Comparison of ENCODE assay signal across 31 mouse cellular contexts in genomic region chr4:148535876-148536275, GRCm38 (mm10). TPM values are rescaled to one million over a fixed set of nuclear protein-coding genes. Genes with fewer than 3 reads are reported as not detected.
DNase-seq lines count a peak whose midpoint lies in the region; ATAC-seq and TF ChIP-seq lines count a peak whose summit lies in the region.
"Had no signal": no experiment of that assay in that cellular context is flagged by ENCODE, and none has a peak within 500 bp of the region (broad histone marks: within the 10 kb centered on the region; RNA-seq: fewer than 3 reads in every experiment).

No protein-coding gene starts in this region.

- no peaks in the 10 kb centered on the region for H3K4me1 ChIP-seq in forebrain, embryonic 14.5 days (ENCODE audit: control insufficient read depth, insufficient read depth, low read length)
- H3K4me1 ChIP-seq in forebrain, embryonic 10.5 days, result no peaks in the 10 kb centered on the region
- no peaks in the 10 kb centered on the region for H3K4me1 ChIP-seq in limb, embryonic 14.5 days (ENCODE audit: control insufficient read depth, insufficient read depth, low read length)
- H3K4me1 ChIP-seq in limb, embryonic 10.5 days, result no peaks in the 10 kb centered on the region
- H3K4me1 ChIP-seq in hindbrain, embryonic 16.5 days (ENCODE audit: control insufficient read depth, insufficient read depth, low read depth, low read length), result no peaks in the 10 kb centered on the region
- H3K4me1 ChIP-seq: embryonic facial prominence, embryonic 13.5 days; heart, embryonic 13.5 days; neural tube, embryonic 15.5 days had no signal

- H3K4me3 ChIP-seq in forebrain, embryonic 14.5 days (ENCODE audit: low read depth, low read length), result no peak overlapping the region
- H3K4me3 ChIP-seq in forebrain, embryonic 10.5 days, result no peak overlapping the region
- H3K4me3 ChIP-seq in limb, embryonic 14.5 days (replicated peaks; ENCODE audit: low read length), result no peak overlapping the region
- H3K4me3 ChIP-seq in limb, embryonic 10.5 days, result no peak overlapping the region
- H3K4me3 ChIP-seq in hindbrain, embryonic 16.5 days (ENCODE audit: low read length), result no peak overlapping the region
- H3K4me3 ChIP-seq: embryonic facial prominence, embryonic 13.5 days; erythroblast, embryonic 14.5 days; heart, embryonic 13.5 days; left cerebral cortex, adult 2 months; neural tube, embryonic 15.5 days had no signal

- WGBS in forebrain, embryonic 14.5 days, result 93% methylated on average over 3 of the region's 3 CpGs
- WGBS in forebrain, embryonic 10.5 days, result 94% methylated on average over 3 of the region's 3 CpGs
- WGBS in limb, embryonic 14.5 days, result 80% methylated on average over 3 of the region's 3 CpGs
- 96% methylated on average over 3 of the region's 3 CpGs for WGBS in limb, embryonic 10.5 days
- 78% methylated on average over 3 of the region's 3 CpGs for WGBS in hindbrain, embryonic 16.5 days

- DNase-seq in cerebellum, adult 18-20 months, result peak; percentile 18 to 27
- DNase-seq in cerebellum, adult 9-11 months, result no peak
- peak; percentile 4 for DNase-seq in forebrain, embryonic 14.5 days (ENCODE audit: low spot score)
- no peak for DNase-seq in forebrain, embryonic 10.5 days (ENCODE audit: extremely low spot score, low spot score)
- peak; percentile 10 for DNase-seq in limb, embryonic 14.5 days (ENCODE audit: low spot score)
- no peak for DNase-seq in limb, embryonic 10.5 days (ENCODE audit: low spot score)
- DNase-seq: adrenal gland, adult 8-10 months; embryo, embryonic 11 days; gastrocnemius, postnatal 10 days; heart, postnatal 10 days; kidney, adult 11 months; kidney, postnatal 14 days; liver; lung, adult 2 months; lung, postnatal 10 days; midbrain, embryonic 14.5 days; retina, postnatal 1 day; right cerebral cortex, postnatal 14 days; thymus, postnatal 14 days had no signal

- no peak overlapping the region for H3K4me2 ChIP-seq in forebrain, embryonic 14.5 days (ENCODE audit: low read length)
- H3K4me2 ChIP-seq in limb, embryonic 14.5 days (replicated peaks; ENCODE audit: low read depth, low read length, severe bottlenecking), result no peak overlapping the region
- no peak overlapping the region for H3K4me2 ChIP-seq in hindbrain, embryonic 16.5 days (ENCODE audit: low read length)
- H3K4me2 ChIP-seq: embryonic facial prominence, embryonic 13.5 days; heart, embryonic 13.5 days; hindbrain, embryonic 14.5 days; neural tube, embryonic 15.5 days had no signal

- H3K27me3 ChIP-seq in forebrain, embryonic 14.5 days (replicated peaks; ENCODE audit: control insufficient read depth, insufficient read depth, low read length), result no peaks in the 10 kb centered on the region
- no peaks in the 10 kb centered on the region for H3K27me3 ChIP-seq in forebrain, embryonic 10.5 days (ENCODE audit: poor library complexity, severe bottlenecking)
- no peaks in the 10 kb centered on the region for H3K27me3 ChIP-seq in limb, embryonic 14.5 days (ENCODE audit: control insufficient read depth, insufficient read depth, low read length)
- H3K27me3 ChIP-seq in limb, embryonic 10.5 days (ENCODE audit: low read depth, poor library complexity, severe bottlenecking), result no peaks in the 10 kb centered on the region
- no peaks in the 10 kb centered on the region for H3K27me3 ChIP-seq in hindbrain, embryonic 16.5 days (replicated peaks; ENCODE audit: control insufficient read depth, insufficient read depth, low read length)
- H3K27me3 ChIP-seq: embryonic facial prominence, embryonic 13.5 days; heart, embryonic 13.5 days; neural tube, embryonic 15.5 days had no signal

- no peak overlapping the region for H3K9ac ChIP-seq in forebrain, embryonic 14.5 days (ENCODE audit: low read length)
- H3K9ac ChIP-seq in limb, embryonic 14.5 days (ENCODE audit: low read depth, low read length, severe bottlenecking), result no peak overlapping the region
- no peak overlapping the region for H3K9ac ChIP-seq in hindbrain, embryonic 16.5 days (ENCODE audit: low read depth, low read length)
- H3K9ac ChIP-seq: embryonic facial prominence, embryonic 13.5 days; heart, embryonic 13.5 days; hindbrain, embryonic 14.5 days; liver, embryonic 14.5 days; neural tube, embryonic 15.5 days had no signal

- no peak overlapping the region for H3K27ac ChIP-seq in forebrain, embryonic 14.5 days (ENCODE audit: low read depth, low read length)
- no peak overlapping the region for H3K27ac ChIP-seq in forebrain, embryonic 10.5 days
- H3K27ac ChIP-seq in limb, embryonic 14.5 days (replicated peaks; ENCODE audit: low read depth, low read length), result no peak overlapping the region
- H3K27ac ChIP-seq in limb, embryonic 10.5 days, result no peak overlapping the region
- no peak overlapping the region for H3K27ac ChIP-seq in hindbrain, embryonic 16.5 days (ENCODE audit: low read depth, low read length)
- H3K27ac ChIP-seq: embryonic facial prominence, embryonic 13.5 days; heart, embryonic 13.5 days; hindbrain, embryonic 14.5 days; left cerebral cortex, adult 2 months; liver, embryonic 14.5 days; macrophage; neural tube, embryonic 15.5 days had no signal

- no peak for TF ChIP-seq POLR2A in limb, embryonic 14.5 days (IDR thresholded peaks at IDR 0.05; ENCODE audit: borderline replicate concordance, extremely low read depth, insufficient read depth, insufficient read length)

- no peaks in the 10 kb centered on the region for H3K9me3 ChIP-seq in forebrain, embryonic 14.5 days (replicated peaks; ENCODE audit: control insufficient read depth, low read length)
- no peaks in the 10 kb centered on the region for H3K9me3 ChIP-seq in forebrain, embryonic 10.5 days
- no peaks in the 10 kb centered on the region for H3K9me3 ChIP-seq in limb, embryonic 14.5 days (ENCODE audit: control insufficient read depth, low read length)
- no peaks in the 10 kb centered on the region for H3K9me3 ChIP-seq in limb, embryonic 10.5 days (replicated peaks)
- H3K9me3 ChIP-seq in hindbrain, embryonic 16.5 days (ENCODE audit: control insufficient read depth, low read length), result no peaks in the 10 kb centered on the region
- H3K9me3 ChIP-seq: embryonic facial prominence, embryonic 13.5 days; G1E; heart, embryonic 13.5 days; neural tube, embryonic 15.5 days had no signal

- no peak for ATAC-seq in forebrain, embryonic 14.5 days
- ATAC-seq in limb, embryonic 14.5 days (ENCODE audit: low FRiP score, low read depth), result no peak
- ATAC-seq in hindbrain, embryonic 16.5 days, result no peak
- ATAC-seq: inflammation-experienced regulatory T-cells, adult 6 months had no signal

- peaks cover 98% of the 10 kb centered on the region for H3K36me3 ChIP-seq in forebrain, embryonic 14.5 days (ENCODE audit: control insufficient read depth, insufficient read depth, low read length)
- peaks cover 100% of the 10 kb centered on the region for H3K36me3 ChIP-seq in forebrain, embryonic 10.5 days (replicated peaks)
- H3K36me3 ChIP-seq in limb, embryonic 14.5 days (ENCODE audit: control insufficient read depth, insufficient read depth, low read length), result peaks cover 96% of the 10 kb centered on the region
- peaks cover 99% of the 10 kb centered on the region for H3K36me3 ChIP-seq in limb, embryonic 10.5 days
- peaks cover 71% of the 10 kb centered on the region for H3K36me3 ChIP-seq in hindbrain, embryonic 16.5 days (ENCODE audit: control insufficient read depth, insufficient read depth, low read length)

RNA-seq across cellular contexts. Expression of gene Exosc10, which starts 22.4 kb away (rescaled TPM):
- polyA plus RNA-seq in forebrain, embryonic 14.5 days (2014; fragmentation: Nextera tagmentation; extraction: Ambion mirVana), result 99.7 and 107 TPM in 2 replicates
- 96.0 and 97.2 TPM in 2 replicates for polyA plus RNA-seq in forebrain, embryonic 10.5 days (2016; fragmentation: Nextera tagmentation; extraction: Ambion mirVana)
- 70.2 and 74.5 TPM in 2 replicates for polyA plus RNA-seq in limb, embryonic 14.5 days (2012; rRNA removed)
- 92.8 and 93.0 TPM in 2 replicates for polyA plus RNA-seq in limb, embryonic 14.5 days (2014; fragmentation: Nextera tagmentation; extraction: Ambion mirVana)
- 108 and 115 TPM in 2 replicates for polyA plus RNA-seq in limb, embryonic 10.5 days (2016; fragmentation: Nextera tagmentation; extraction: Ambion mirVana)
- polyA plus RNA-seq in hindbrain, embryonic 16.5 days (2015; fragmentation: Nextera tagmentation; extraction: Ambion mirVana), result 84.8 and 92.4 TPM in 2 replicates

RNA-seq across cellular contexts. Expression of gene Angptl7, which starts 35.6 kb away (rescaled TPM):
- polyA plus RNA-seq in forebrain, embryonic 14.5 days (2014; fragmentation: Nextera tagmentation; extraction: Ambion mirVana), result 0.15 and 0.30 TPM in 2 replicates
- 0.18 and 0.29 TPM in 2 replicates for polyA plus RNA-seq in forebrain, embryonic 10.5 days (2016; fragmentation: Nextera tagmentation; extraction: Ambion mirVana)
- polyA plus RNA-seq in limb, embryonic 14.5 days (2012; rRNA removed), result 1.4 and 2.2 TPM in 2 replicates
- polyA plus RNA-seq in limb, embryonic 14.5 days (2014; fragmentation: Nextera tagmentation; extraction: Ambion mirVana), result 1.6 and 1.9 TPM in 2 replicates
- polyA plus RNA-seq in limb, embryonic 10.5 days (2016; fragmentation: Nextera tagmentation; extraction: Ambion mirVana), result 0.23 and 0.56 TPM in 2 replicates
- 0.23 and 0.24 TPM in 2 replicates for polyA plus RNA-seq in hindbrain, embryonic 16.5 days (2015; fragmentation: Nextera tagmentation; extraction: Ambion mirVana)
- polyA plus RNA-seq: erythroblast, embryonic 14.5 days; G1E; small intestine, adult 2 months had no signal

RNA-seq across cellular contexts. Expression of gene Srm, which starts 55.4 kb away (rescaled TPM):
- polyA plus RNA-seq in forebrain, embryonic 14.5 days (2014; fragmentation: Nextera tagmentation; extraction: Ambion mirVana), result 168 and 179 TPM in 2 replicates
- 265 and 272 TPM in 2 replicates for polyA plus RNA-seq in forebrain, embryonic 10.5 days (2016; fragmentation: Nextera tagmentation; extraction: Ambion mirVana)
- 188 and 215 TPM in 2 replicates for polyA plus RNA-seq in limb, embryonic 14.5 days (2012; rRNA removed)
- 273 and 284 TPM in 2 replicates for polyA plus RNA-seq in limb, embryonic 14.5 days (2014; fragmentation: Nextera tagmentation; extraction: Ambion mirVana)
- 249 and 363 TPM in 2 replicates for polyA plus RNA-seq in limb, embryonic 10.5 days (2016; fragmentation: Nextera tagmentation; extraction: Ambion mirVana)
- polyA plus RNA-seq in hindbrain, embryonic 16.5 days (2015; fragmentation: Nextera tagmentation; extraction: Ambion mirVana), result 179 and 186 TPM in 2 replicates

Comparison
In these comparisons a context has a peak if more than half of its experiments do, and no peak if none do; other contexts are left out.
1. DNase-seq: peak in cerebellum, adult 18-20 months (2 of 2), forebrain, embryonic 14.5 days (single experiment) and limb, embryonic 14.5 days (single experiment); none in cerebellum, adult 9-11 months (single experiment), forebrain, embryonic 10.5 days (single experiment) and limb, embryonic 10.5 days (single experiment).